Mouse (Mus musculus): ENCODE results near the gene Henmt1. TPM values are rescaled to one million over a fixed set of nuclear protein-coding genes. Genes with fewer than 3 reads are reported as not detected.

Gene Henmt1
- polyA plus RNA-seq, 1 experiment: 0.15 TPM

DNA sequence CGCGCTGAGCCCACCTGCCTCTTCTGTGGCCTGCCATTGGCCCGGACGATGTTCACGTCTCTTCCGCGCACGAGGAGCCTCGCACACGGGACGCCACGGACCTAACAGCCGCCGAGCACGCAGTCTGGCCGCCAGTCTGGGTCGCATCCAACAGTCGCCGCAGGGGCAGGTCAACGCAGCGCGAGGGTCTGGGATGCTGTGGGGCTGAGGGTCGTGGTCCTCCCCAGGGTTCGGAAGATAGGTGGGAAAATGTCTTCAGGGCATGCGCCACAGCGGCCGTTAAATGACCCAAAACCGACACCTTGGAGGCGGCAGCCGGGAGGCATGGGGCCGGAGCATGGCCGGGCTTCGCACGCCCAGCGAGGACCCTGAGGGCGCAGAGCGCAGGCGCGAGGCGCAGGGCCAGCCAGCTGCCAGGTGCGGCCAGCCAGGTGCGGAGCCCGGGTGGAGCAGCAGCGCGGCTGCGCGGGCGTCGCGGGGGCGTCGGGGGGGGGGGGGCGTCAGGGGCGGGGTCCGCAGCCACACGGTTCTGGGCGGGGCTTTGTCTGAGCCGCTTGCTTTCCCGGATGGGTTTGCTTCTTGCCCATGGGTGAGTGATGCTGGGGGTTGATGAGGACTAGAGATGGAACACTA is 444 bp downstream of the Henmt1 start, which contains the start of gene Gm9857:
Gm9857 (minus strand) TSS at position 445 of the 633 bp plus-strand sequence.
- H3K27me3 ChIP-seq (ENCODE audit: control insufficient read depth, insufficient read depth, insufficient read length): no peaks in the 10 kb centered on the region
- H3ac ChIP-seq (ENCODE audit: control insufficient read depth, insufficient read length, low read depth): no peak within 1 kb of the TSS
- no peaks in the 10 kb centered on the region for H3K36me3 ChIP-seq (ENCODE audit: control insufficient read depth, insufficient read depth)
- TF ChIP-seq MAX (IDR thresholded peaks at IDR 0.05) (no peak), USF1 (IDR thresholded peaks at IDR 0.05; ENCODE audit: low read depth) (no peak), CTCF (IDR thresholded peaks at IDR 0.05; ENCODE audit: control insufficient read depth, insufficient read depth, insufficient read length) (no peak), MYOD1 (IDR thresholded peaks at IDR 0.05; ENCODE audit: control insufficient read depth, insufficient read length, low read depth) (no peak)
- H3K79me2 ChIP-seq (ENCODE audit: control insufficient read depth, insufficient read depth): no peaks in the 10 kb centered on the region
- H3K79me3 ChIP-seq (ENCODE audit: low read depth): no peaks in the 10 kb centered on the region
- no peak within 1 kb of the TSS for H3K4me3 ChIP-seq (ENCODE audit: insufficient read depth, poor library complexity, severe bottlenecking)

DNA sequence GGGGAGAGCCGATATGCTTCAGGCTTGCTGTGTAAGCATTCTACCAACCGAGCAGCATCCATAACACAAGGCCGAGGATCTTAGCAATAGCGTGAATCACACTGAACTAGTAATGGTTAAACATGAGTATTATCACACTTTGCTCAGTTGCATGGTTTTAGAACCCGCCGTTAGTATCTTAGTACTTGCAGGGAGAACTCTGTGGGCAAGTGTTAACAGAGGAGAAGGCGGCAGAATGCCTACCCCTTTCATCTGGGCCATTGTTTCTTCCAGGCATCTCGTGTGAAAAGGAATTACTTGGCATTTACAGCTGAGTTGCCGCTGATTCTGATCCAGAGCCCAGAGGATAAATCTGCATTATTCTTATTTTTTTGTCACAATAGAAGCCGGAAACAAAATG is 1.3 kb downstream of the Henmt1 start:
- no peak overlapping the region for H3K4me3 ChIP-seq (ENCODE audit: insufficient read depth, poor library complexity, severe bottlenecking)
- no peaks in the 10 kb centered on the region for H3K79me3 ChIP-seq (ENCODE audit: low read depth)
- H3K36me3 ChIP-seq (ENCODE audit: control insufficient read depth, insufficient read depth): no peaks in the 10 kb centered on the region
- no peaks in the 10 kb centered on the region for H3K79me2 ChIP-seq (ENCODE audit: control insufficient read depth, insufficient read depth)
- TF ChIP-seq MAX (IDR thresholded peaks at IDR 0.05): no peak
- TF ChIP-seq USF1 (IDR thresholded peaks at IDR 0.05; ENCODE audit: low read depth): no peak
- no peak for TF ChIP-seq MYOD1 (IDR thresholded peaks at IDR 0.05; ENCODE audit: control insufficient read depth, insufficient read length, low read depth)
- TF ChIP-seq CEBPB (IDR thresholded peaks at IDR 0.05; ENCODE audit: low read depth): no peak
- no peak for TF ChIP-seq MYOG (IDR thresholded peaks at IDR 0.05; ENCODE audit: control insufficient read depth, extremely low read depth, insufficient read length)
- no peak for TF ChIP-seq CTCF (IDR thresholded peaks at IDR 0.05; ENCODE audit: control insufficient read depth, insufficient read depth, insufficient read length)
- no peak for TF ChIP-seq FOSL1 (IDR thresholded peaks at IDR 0.05; ENCODE audit: insufficient read depth, low read length, poor library complexity, severe bottlenecking)
- no peak overlapping the region for H3ac ChIP-seq (ENCODE audit: control insufficient read depth, insufficient read length, low read depth)
- no peaks in the 10 kb centered on the region for H3K27me3 ChIP-seq (ENCODE audit: control insufficient read depth, insufficient read depth, insufficient read length)

DNA sequence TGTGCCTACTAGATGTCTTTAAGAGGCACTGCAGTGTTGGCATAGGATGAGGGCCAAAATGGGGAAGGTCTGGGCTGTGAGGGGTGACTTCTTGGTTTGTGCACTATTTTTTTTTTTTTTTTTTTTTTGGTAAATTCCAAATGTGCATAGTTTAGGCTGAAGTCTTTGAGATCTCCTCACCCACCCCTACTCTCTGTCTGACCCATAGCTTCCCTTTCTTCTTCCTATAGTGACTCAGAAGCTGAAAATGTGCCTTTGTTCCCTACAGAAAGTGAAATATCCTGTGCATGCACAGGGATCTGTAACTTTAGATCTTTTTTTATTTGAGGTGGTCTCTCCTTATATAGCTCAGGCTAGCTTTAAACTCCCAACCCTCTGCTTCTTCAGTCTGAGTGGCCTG is 18.3 kb downstream of the Henmt1 start:
- H3K36me3 ChIP-seq (ENCODE audit: control insufficient read depth, insufficient read depth): no peaks in the 10 kb centered on the region
- TF ChIP-seq USF1 (IDR thresholded peaks at IDR 0.05; ENCODE audit: low read depth) (no peak), MAX (IDR thresholded peaks at IDR 0.05) (no peak), CTCF (IDR thresholded peaks at IDR 0.05; ENCODE audit: control insufficient read depth, insufficient read depth, insufficient read length) (no peak), FOSL1 (IDR thresholded peaks at IDR 0.05; ENCODE audit: insufficient read depth, low read length, poor library complexity, severe bottlenecking) (no peak)
- H3K27me3 ChIP-seq (ENCODE audit: control insufficient read depth, insufficient read depth, insufficient read length): no peaks in the 10 kb centered on the region
- H3K79me2 ChIP-seq (ENCODE audit: control insufficient read depth, insufficient read depth): no peaks in the 10 kb centered on the region
- no peak overlapping the region for H3ac ChIP-seq (ENCODE audit: control insufficient read depth, insufficient read length, low read depth)
- H3K4me3 ChIP-seq (ENCODE audit: insufficient read depth, poor library complexity, severe bottlenecking): no peak overlapping the region
- H3K79me3 ChIP-seq (ENCODE audit: low read depth): no peaks in the 10 kb centered on the region

DNA sequence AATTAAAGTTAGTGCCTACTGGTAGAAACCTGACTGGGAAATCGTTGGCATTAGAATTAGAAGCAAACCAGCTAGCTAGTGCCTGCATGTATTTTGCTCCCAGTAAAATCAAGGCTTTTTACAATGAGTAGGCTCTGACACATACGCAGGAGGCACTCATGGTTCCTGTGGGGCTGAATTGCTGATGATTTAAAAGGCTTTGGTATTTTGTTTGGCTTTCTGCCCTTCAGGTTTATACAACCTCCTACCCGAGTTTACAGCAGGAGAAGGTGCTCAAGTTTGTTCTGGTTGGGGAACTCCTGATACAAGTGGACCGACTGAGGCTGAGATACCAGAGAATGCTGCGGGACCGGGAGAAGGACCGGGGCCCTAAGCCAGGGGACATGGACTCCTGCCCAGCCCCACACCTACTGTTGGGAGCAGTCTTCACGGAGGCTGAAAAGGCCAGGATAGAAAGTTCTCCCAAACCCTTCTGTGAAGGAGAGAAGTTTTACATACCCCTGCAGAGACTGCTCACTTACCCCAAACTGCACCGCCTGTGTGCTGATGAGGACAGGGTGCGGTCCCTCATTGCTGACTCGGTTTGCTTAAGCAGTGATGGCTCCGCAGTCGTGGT is 20.1 kb downstream of the Henmt1 start:
- H3K4me3 ChIP-seq (ENCODE audit: insufficient read depth, poor library complexity, severe bottlenecking): no peak overlapping the region
- no peak overlapping the region for H3ac ChIP-seq (ENCODE audit: control insufficient read depth, insufficient read length, low read depth)
- no peak for TF ChIP-seq USF1 (IDR thresholded peaks at IDR 0.05; ENCODE audit: low read depth)
- no peak for TF ChIP-seq MAX (IDR thresholded peaks at IDR 0.05)
- no peaks in the 10 kb centered on the region for H3K79me3 ChIP-seq (ENCODE audit: low read depth)
- no peaks in the 10 kb centered on the region for H3K36me3 ChIP-seq (ENCODE audit: control insufficient read depth, insufficient read depth)
- no peaks in the 10 kb centered on the region for H3K79me2 ChIP-seq (ENCODE audit: control insufficient read depth, insufficient read depth)
- H3K27me3 ChIP-seq (ENCODE audit: control insufficient read depth, insufficient read depth, insufficient read length): no peaks in the 10 kb centered on the region

DNA sequence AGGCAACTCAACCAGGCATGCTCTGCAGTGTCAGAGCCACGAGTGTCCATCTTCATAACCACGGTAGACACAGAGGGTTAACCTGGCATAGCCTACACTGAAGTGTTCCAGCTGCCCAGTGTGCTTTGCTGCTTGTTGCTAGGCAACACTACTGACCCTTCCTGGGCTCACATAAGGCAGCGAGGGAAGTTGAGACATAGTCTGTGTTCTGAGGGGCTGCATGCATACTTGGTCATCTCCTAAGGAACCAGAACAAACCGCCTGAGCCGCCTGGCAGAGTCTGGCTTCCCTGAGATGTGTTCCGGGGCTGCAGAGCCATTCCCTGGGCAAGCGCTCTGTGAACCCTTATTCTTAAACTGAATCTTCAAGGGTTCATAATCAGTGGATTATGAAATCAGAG is 21.6 kb downstream of the Henmt1 start:
- no peaks in the 10 kb centered on the region for H3K79me2 ChIP-seq (ENCODE audit: control insufficient read depth, insufficient read depth)
- H3K36me3 ChIP-seq (ENCODE audit: control insufficient read depth, insufficient read depth): no peaks in the 10 kb centered on the region
- H3K79me3 ChIP-seq (ENCODE audit: low read depth): no peaks in the 10 kb centered on the region
- H3ac ChIP-seq (ENCODE audit: control insufficient read depth, insufficient read length, low read depth): no peak overlapping the region
- no peaks in the 10 kb centered on the region for H3K27me3 ChIP-seq (ENCODE audit: control insufficient read depth, insufficient read depth, insufficient read length)
- TF ChIP-seq CEBPB (IDR thresholded peaks at IDR 0.05; ENCODE audit: low read depth) (no peak), CTCF (IDR thresholded peaks at IDR 0.05; ENCODE audit: control insufficient read depth, insufficient read depth, insufficient read length) (no peak), USF1 (IDR thresholded peaks at IDR 0.05; ENCODE audit: low read depth) (no peak), MYOD1 (IDR thresholded peaks at IDR 0.05; ENCODE audit: control insufficient read depth, insufficient read length, low read depth) (no peak)
- no peak overlapping the region for H3K4me3 ChIP-seq (ENCODE audit: insufficient read depth, poor library complexity, severe bottlenecking)

DNA sequence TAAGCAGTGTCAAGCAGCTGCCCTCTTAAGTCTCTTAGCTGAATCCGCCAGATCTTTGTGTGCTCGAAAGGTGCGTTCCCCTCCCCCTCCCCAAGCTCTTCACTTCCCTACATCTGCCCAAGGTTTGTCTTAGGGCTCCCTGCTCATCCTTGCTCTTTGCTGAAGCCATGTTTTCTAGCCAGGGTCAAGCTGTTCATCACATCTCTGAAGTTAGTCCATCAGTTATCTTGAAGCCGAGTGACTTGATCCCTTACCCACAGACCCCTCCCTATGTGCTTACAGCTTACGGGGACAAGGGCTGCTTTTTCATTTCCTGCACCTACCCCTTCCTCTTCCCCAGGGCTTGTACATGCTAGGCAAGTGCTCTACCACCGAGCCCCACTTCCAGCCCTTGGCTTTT is 22.0 kb downstream of the Henmt1 start:
- no peak overlapping the region for H3K4me3 ChIP-seq (ENCODE audit: insufficient read depth, poor library complexity, severe bottlenecking)
- H3K79me3 ChIP-seq (ENCODE audit: low read depth): no peaks in the 10 kb centered on the region
- no peak overlapping the region for H3ac ChIP-seq (ENCODE audit: control insufficient read depth, insufficient read length, low read depth)
- H3K27me3 ChIP-seq (ENCODE audit: control insufficient read depth, insufficient read depth, insufficient read length): no peaks in the 10 kb centered on the region
- no peaks in the 10 kb centered on the region for H3K79me2 ChIP-seq (ENCODE audit: control insufficient read depth, insufficient read depth)
- no peaks in the 10 kb centered on the region for H3K36me3 ChIP-seq (ENCODE audit: control insufficient read depth, insufficient read depth)
- TF ChIP-seq MYOG (IDR thresholded peaks at IDR 0.05; ENCODE audit: control insufficient read depth, extremely low read depth, insufficient read length) (no peak), CEBPB (IDR thresholded peaks at IDR 0.05; ENCODE audit: low read depth) (no peak), MAX (IDR thresholded peaks at IDR 0.05) (no peak), FOSL1 (IDR thresholded peaks at IDR 0.05; ENCODE audit: insufficient read depth, low read length, poor library complexity, severe bottlenecking) (no peak), CTCF (IDR thresholded peaks at IDR 0.05; ENCODE audit: control insufficient read depth, insufficient read depth, insufficient read length) (no peak), MYOD1 (IDR thresholded peaks at IDR 0.05; ENCODE audit: control insufficient read depth, insufficient read length, low read depth) (no peak), USF1 (IDR thresholded peaks at IDR 0.05; ENCODE audit: low read depth) (no peak)

Data from C2C12 (cell line).